Mouse (Mus musculus) CH12.LX (cell line): ENCODE results near the gene Mrps35. TPM values are rescaled to one million over a fixed set of nuclear protein-coding genes. Genes with fewer than 3 reads are reported as not detected.

Source experiments
- DNase-seq: peaks from one replicate; pipeline ENCODE4 v3.0.0-alpha.2; 2013; ENCODE audit errors: extremely low read depth
- H3K27ac ChIP-seq: 2 replicates; pipeline ENCODE4 v1.5.1; 2012; ENCODE audit warnings: low read depth, mild to moderate bottlenecking, control low read depth, moderate library complexity; ENCODE audit not compliant: insufficient read depth
- H3K27me3 ChIP-seq: replicated peaks from 2 replicates; pipeline ENCODE3; 2012; ENCODE audit warnings: inconsistent platforms
- H3K36me3 ChIP-seq, 2 experiments: replicated peaks in 1 of 2; 2 replicates each; pipeline versions ENCODE3 to v1.6.1; 2012; ENCODE audit warnings: inconsistent platforms in 1 of 2, low read length in 1 of 2, mild to moderate bottlenecking in 1 of 2, mixed read lengths in 1 of 2, moderate library complexity in 1 of 2; ENCODE audit not compliant: control insufficient read depth in 1 of 2, insufficient read depth in 1 of 2
- H3K4me1 ChIP-seq, 2 experiments: 2 replicates each; pipeline ENCODE4 v1.6.1; 2012; ENCODE audit warnings: inconsistent platforms in 1 of 2, moderate library complexity in 1 of 2; ENCODE audit not compliant: insufficient read depth in 2 of 2, control insufficient read depth in 1 of 2
- H3K4me2 ChIP-seq: 2 replicates; pipeline ENCODE4 v1.6.1; 2012; ENCODE audit warnings: low read depth, mild to moderate bottlenecking, control low read depth; ENCODE audit not compliant: poor library complexity, insufficient read depth, severe bottlenecking
- H3K4me3 ChIP-seq, 3 experiments: fragments of 150-350 bp in 1 of 3; sonication (generic) in 1 of 3; replicated peaks in 1 of 3; 2 replicates each; pipeline versions ENCODE3 to v1.5.1; 2011 to 2012; ENCODE audit warnings: low read depth in 2 of 3, low read length in 2 of 3, mild to moderate bottlenecking in 2 of 3, moderate library complexity in 2 of 3, control low read depth in 1 of 3, improper control_type of control experiment in 1 of 3, inconsistent platforms in 1 of 3, mixed read lengths in 1 of 3; ENCODE audit not compliant: poor library complexity in 1 of 3
- H3K79me2 ChIP-seq: replicated peaks from 2 replicates; pipeline ENCODE4 v1.6.1; 2012; ENCODE audit warnings: mild to moderate bottlenecking, moderate library complexity; ENCODE audit not compliant: control insufficient read depth, poor library complexity, insufficient read depth, severe bottlenecking; ENCODE audit errors: extremely low read depth
- H3K9ac ChIP-seq: 2 replicates; pipeline ENCODE4 v1.6.1; 2012; ENCODE audit warnings: low read depth, mild to moderate bottlenecking, control low read depth, moderate library complexity; ENCODE audit not compliant: insufficient read depth
- H3K9me3 ChIP-seq: replicated peaks from 2 replicates; pipeline ENCODE3; 2012; ENCODE audit warnings: low read length, inconsistent platforms, mixed read lengths
- CHD1 ChIP-seq: IDR thresholded peaks from 2 replicates; pipeline ENCODE4 v1.6.1; 2012; ENCODE audit warnings: low read depth, low read length, improper control_type of control experiment, inconsistent platforms
- CTCF ChIP-seq, 2 experiments: IDR thresholded peaks in 1 of 2; conservative IDR thresholded peaks in 1 of 2; 2 replicates each; pipeline ENCODE4 v1.5.1; 2011 to 2012; ENCODE audit warnings: low read depth in 2 of 2, low read length in 2 of 2, improper control_type of control experiment in 1 of 2, inconsistent platforms in 1 of 2, mild to moderate bottlenecking in 1 of 2, moderate library complexity in 1 of 2
- E2F4 ChIP-seq: IDR thresholded peaks from 2 replicates; pipeline ENCODE4 v1.6.1; 2011; ENCODE audit warnings: low read depth, low read length, improper control_type of control experiment; ENCODE audit not compliant: insufficient replicate concordance
- ELF1 ChIP-seq: IDR thresholded peaks from 2 replicates; pipeline ENCODE4 v1.6.1; 2014; ENCODE audit warnings: low read depth, mild to moderate bottlenecking, inconsistent platforms, low read length, improper control_type of control experiment
- EP300 ChIP-seq: IDR thresholded peaks from 2 replicates; pipeline ENCODE4 v1.6.1; 2011; ENCODE audit warnings: low read length, improper control_type of control experiment
- ETS1 ChIP-seq: conservative IDR thresholded peaks from 2 replicates; pipeline ENCODE4 v1.6.1; 2012; ENCODE audit warnings: low read depth, mild to moderate bottlenecking, inconsistent platforms, low read length, improper control_type of control experiment, moderate library complexity
- GABPA ChIP-seq: IDR thresholded peaks from 2 replicates; pipeline ENCODE4 v1.6.1; 2012; ENCODE audit warnings: low read depth, low read length, improper control_type of control experiment, inconsistent platforms; ENCODE audit not compliant: insufficient replicate concordance
- HCFC1 ChIP-seq: IDR thresholded peaks from 2 replicates; pipeline ENCODE4 v1.6.1; 2012; ENCODE audit warnings: low read depth, mild to moderate bottlenecking, inconsistent platforms, low read length, improper control_type of control experiment
- JUND ChIP-seq: conservative IDR thresholded peaks from 2 replicates; pipeline ENCODE4 v1.6.1; 2011; ENCODE audit warnings: low read depth, low read length, improper control_type of control experiment
- KAT2A ChIP-seq: IDR thresholded peaks from 2 replicates; pipeline ENCODE4 v1.6.1; 2012; ENCODE audit warnings: low read length, improper control_type of control experiment, inconsistent platforms; ENCODE audit not compliant: insufficient replicate concordance
- MAFK ChIP-seq: IDR thresholded peaks from 2 replicates; pipeline ENCODE4 v1.6.1; 2011; ENCODE audit warnings: low read length, improper control_type of control experiment; ENCODE audit not compliant: insufficient replicate concordance
- MEF2A ChIP-seq: IDR thresholded peaks from 2 replicates; pipeline ENCODE4 v1.6.1; 2014; ENCODE audit warnings: low read depth, mild to moderate bottlenecking, inconsistent platforms, low read length, improper control_type of control experiment, borderline replicate concordance
- MYC ChIP-seq: IDR thresholded peaks from 2 replicates; pipeline ENCODE4 v1.6.1; 2011; ENCODE audit warnings: low read depth, mild to moderate bottlenecking, improper control_type of control experiment, low read length
- PAX5 ChIP-seq: IDR thresholded peaks from 2 replicates; pipeline ENCODE4 v1.6.1; 2012; ENCODE audit warnings: low read length, inconsistent platforms, mixed read lengths
- POLR2A ChIP-seq: IDR thresholded peaks from 2 replicates; pipeline ENCODE4 v1.6.1; 2011; ENCODE audit warnings: low read depth, mild to moderate bottlenecking, improper control_type of control experiment, low read length
- POLR2AphosphoS2 ChIP-seq: IDR thresholded peaks from 2 replicates; pipeline ENCODE4 v1.6.1; 2011; ENCODE audit warnings: low read depth, low read length, improper control_type of control experiment
- RCOR1 ChIP-seq: conservative IDR thresholded peaks from 2 replicates; pipeline ENCODE4 v1.6.1; 2012; ENCODE audit warnings: low read depth, mild to moderate bottlenecking, inconsistent platforms, low read length, improper control_type of control experiment
- SIN3A ChIP-seq: IDR thresholded peaks from 2 replicates; pipeline ENCODE4 v1.6.1; 2012; ENCODE audit warnings: low read length, improper control_type of control experiment, inconsistent platforms
- TCF12 ChIP-seq: IDR thresholded peaks from 2 replicates; pipeline ENCODE4 v1.6.1; 2014; ENCODE audit warnings: low read depth, mild to moderate bottlenecking, inconsistent platforms, low read length, improper control_type of control experiment
- ZMIZ1 ChIP-seq: IDR thresholded peaks from 2 replicates; pipeline ENCODE4 v1.6.1; 2012; ENCODE audit warnings: low read depth, mild to moderate bottlenecking, inconsistent platforms, low read length, improper control_type of control experiment
- dilution Hi-C: fragments of 300-500 bp; cut with MboI; formaldehyde crosslinking; loops from 2 replicates; pipeline ENCODE4 v1.14.3; 2020; ENCODE audit warnings: low sequenced_read_pairs; ENCODE audit not compliant: extremely low pct_unique_long_range_greater_than_20kb, extremely low pct_ligation_motif_present
- in situ Hi-C: fragments of 300-500 bp; cut with MboI; formaldehyde crosslinking; loops from 3 replicates; pipeline ENCODE4 v1.14.3; 2019; ENCODE audit warnings: low sequenced_read_pairs, low pct_ligation_motif_present, low pct_unique_long_range_greater_than_20kb, mixed read lengths
- polyA plus RNA-seq: library from polyadenylated mRNA; unstranded; fragments of >175 nt; gene quantifications from 2 replicates; pipeline ENCODE4 v1.2.1, GENCODE M21; 2012; ENCODE audit warnings: low read depth; ENCODE audit not compliant: insufficient read length
- total RNA-seq, 2 experiments: library from RNA; depleted of rRNA; stranded (reverse); fragments of 300-350 nt in 1 of 2; fragments of >200 nt in 1 of 2; gene quantifications; 2 replicates each; pipeline ENCODE4 v1.2.3; 2012 to 2014

The Mrps35 gene
- total and polyA plus RNA-seq, 3 experiments, result 36.6 to 141 (median 84.2) TPM

DNA sequence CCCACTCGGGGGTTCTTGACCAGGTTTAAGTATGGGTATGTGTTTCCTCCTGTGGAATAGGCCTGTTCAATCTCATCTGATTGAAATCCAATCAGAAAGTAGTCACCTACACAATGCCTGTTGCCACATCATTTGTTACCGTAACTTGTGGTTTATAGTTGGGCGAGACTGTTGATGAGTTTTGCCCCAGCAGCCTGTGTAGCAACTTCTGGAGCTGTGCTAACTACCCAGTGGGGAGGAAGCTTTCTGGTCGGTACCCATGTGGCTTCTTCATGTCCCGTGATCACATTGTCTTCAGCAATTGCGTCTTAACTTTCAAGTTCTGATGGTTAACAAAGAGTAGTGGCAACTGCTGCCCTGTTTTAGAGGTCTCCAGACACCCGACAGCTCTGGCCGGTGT lies 9.1 kb downstream of the Mrps35 start:
- DNase-seq, result no peak
- Histone ChIP-seq H3K36me3 (peaks cover 76 to 98% of the 10 kb centered on the region in 2 experiments), H3K27me3 (no peaks in the 10 kb centered on the region), H3K9ac (no peak overlapping the region), H3K4me3 (no peak overlapping the region), H3K9me3 (no peaks in the 10 kb centered on the region), H3K79me2 (no peaks in the 10 kb centered on the region; the same call in none of the 2 replicates), H3K4me1 (no peaks in the 10 kb centered on the region), H3K4me2 (no peak overlapping the region), H3K27ac (no peak overlapping the region)
- dilution Hi-C loops, result no loop called here
- TF ChIP-seq MYC, result no peak
- TF ChIP-seq JUND, result no peak
- no peak for TF ChIP-seq EP300
- TF ChIP-seq RCOR1, result no peak
- TF ChIP-seq POLR2A, result no peak
- TF ChIP-seq E2F4, result no peak
- TF ChIP-seq MEF2A, result no peak
- no peak for TF ChIP-seq KAT2A
- no peak for TF ChIP-seq CTCF (conservative IDR thresholded peaks at IDR 0.05 in 1 of 2, IDR thresholded peaks at IDR 0.05 in 1 of 2; ENCODE audit: low read depth in 2 of 2, low read length in 2 of 2)
- TF ChIP-seq GABPA, result no peak
- no peak for TF ChIP-seq SIN3A
- in situ Hi-C loops, result no loop called here

DNA sequence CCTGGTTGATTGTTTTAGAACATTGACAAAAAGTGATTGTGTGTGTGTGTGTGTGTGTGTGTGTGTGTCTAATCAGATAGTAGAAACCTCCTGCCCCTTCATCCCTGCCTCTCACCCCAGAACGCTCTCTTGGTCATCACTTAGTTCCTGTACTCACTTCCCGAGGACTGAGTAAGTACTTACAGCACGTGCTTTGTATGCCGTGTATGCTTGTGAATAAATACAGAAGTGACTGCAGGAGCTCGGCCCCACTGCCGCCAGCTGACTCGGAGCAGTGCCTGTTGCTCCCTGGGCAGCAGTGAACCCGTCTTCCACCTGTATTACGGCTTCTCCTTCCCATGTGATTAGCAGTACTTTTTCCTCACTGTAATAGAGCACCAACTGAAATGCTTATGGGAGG lies 9.9 kb downstream of the Mrps35 start:
- Histone ChIP-seq H3K36me3 (peaks cover 75 to 98% of the 10 kb centered on the region in 2 experiments), H3K4me1 (no peaks in the 10 kb centered on the region), H3K4me3 (no peak overlapping the region), H3K9ac (no peak overlapping the region), H3K4me2 (no peak overlapping the region), H3K79me2 (no peaks in the 10 kb centered on the region; the same call in none of the 2 replicates), H3K27me3 (no peaks in the 10 kb centered on the region)
- TF ChIP-seq PAX5 (no peak), HCFC1 (no peak), MAFK (no peak), ZMIZ1 (no peak), TCF12 (no peak), POLR2AphosphoS2 (no peak), SIN3A (no peak), ETS1 (no peak), MYC (no peak), ELF1 (no peak), CHD1 (no peak)
- TF ChIP-seq, all 38 proteins: peak for 0
- Histone ChIP-seq H3K9me3 (no peaks in the 10 kb centered on the region), H3K27ac (no peak overlapping the region)
- in situ Hi-C loops (no loop called here), dilution Hi-C loops (no loop called here)
- no peak for DNase-seq
